Mouse (Mus musculus): ENCODE data around the gene Mroh2a. TPM values are rescaled to one million over a fixed set of nuclear protein-coding genes. Genes with fewer than 3 reads are reported as not detected.

The Mroh2a gene
- polyA plus RNA-seq, 1 experiment from 2014 or later, result 1.5 TPM

DNA sequence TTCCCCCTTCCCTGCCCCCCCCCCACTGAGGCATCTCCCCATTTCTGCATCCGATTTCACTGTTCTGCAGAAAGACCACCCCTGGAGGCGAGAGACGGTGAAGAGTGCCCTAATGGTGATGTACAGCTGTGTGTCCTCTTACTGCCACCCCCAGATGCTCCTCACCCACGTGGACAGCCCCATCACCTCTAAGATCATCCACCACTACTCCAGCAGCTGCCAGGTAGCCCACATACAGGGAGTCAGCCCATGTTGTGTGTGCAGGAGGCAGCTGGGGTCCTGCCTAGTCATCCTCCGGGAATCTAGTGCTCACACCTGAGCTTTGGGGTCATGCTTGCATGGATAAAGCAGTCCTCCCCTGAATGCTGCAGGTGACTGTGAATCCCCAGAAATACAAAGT is 17.1 kb downstream of the Mroh2a start:
- Histone ChIP-seq H3K36me3 (no peaks in the 10 kb centered on the region), H3K9me3 (peaks cover 96% of the 10 kb centered on the region), H3K27me3 (replicated peaks) (no peaks in the 10 kb centered on the region), H3K9ac (no peak overlapping the region), H3K4me1 (no peaks in the 10 kb centered on the region), H3K4me3 (no peak overlapping the region), H3K4me2 (replicated peaks) (no peak overlapping the region), H3K27ac (no peak overlapping the region)
- WGBS, result 66% methylated on average over 5 of the region's 5 CpGs
- ATAC-seq (ENCODE audit: low FRiP score, low read depth), result no peak

DNA sequence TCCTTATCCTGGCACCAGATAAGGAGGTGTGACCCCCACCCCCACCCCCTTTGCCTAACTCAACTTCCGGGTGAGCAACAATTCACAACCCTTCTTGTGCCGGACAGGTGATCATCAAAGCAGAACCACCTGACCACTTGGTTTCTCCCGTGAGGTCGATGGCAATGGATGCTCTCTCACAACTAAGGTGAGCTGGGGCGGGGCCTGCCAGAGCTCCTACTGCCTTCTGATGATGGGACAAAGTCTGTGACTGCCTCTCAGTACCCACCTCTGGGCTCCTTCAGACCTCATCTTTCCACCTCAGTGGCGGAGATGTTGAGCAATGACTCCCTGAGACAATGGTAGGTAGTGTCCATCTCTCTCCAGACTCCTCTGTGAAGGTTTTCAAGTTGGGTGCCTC is 19.1 kb downstream of the Mroh2a start:
- H3K4me3 ChIP-seq, result no peak overlapping the region
- no peaks in the 10 kb centered on the region for H3K36me3 ChIP-seq
- no peak for ATAC-seq (ENCODE audit: low FRiP score, low read depth)
- no peak overlapping the region for H3K27ac ChIP-seq
- no peaks in the 10 kb centered on the region for H3K27me3 ChIP-seq (replicated peaks)
- no peaks in the 10 kb centered on the region for H3K4me1 ChIP-seq
- no peak overlapping the region for H3K4me2 ChIP-seq (replicated peaks)
- H3K9ac ChIP-seq, result no peak overlapping the region
- WGBS, result 79% methylated on average over 6 of the region's 6 CpGs
- H3K9me3 ChIP-seq, result peaks cover 96% of the 10 kb centered on the region

DNA sequence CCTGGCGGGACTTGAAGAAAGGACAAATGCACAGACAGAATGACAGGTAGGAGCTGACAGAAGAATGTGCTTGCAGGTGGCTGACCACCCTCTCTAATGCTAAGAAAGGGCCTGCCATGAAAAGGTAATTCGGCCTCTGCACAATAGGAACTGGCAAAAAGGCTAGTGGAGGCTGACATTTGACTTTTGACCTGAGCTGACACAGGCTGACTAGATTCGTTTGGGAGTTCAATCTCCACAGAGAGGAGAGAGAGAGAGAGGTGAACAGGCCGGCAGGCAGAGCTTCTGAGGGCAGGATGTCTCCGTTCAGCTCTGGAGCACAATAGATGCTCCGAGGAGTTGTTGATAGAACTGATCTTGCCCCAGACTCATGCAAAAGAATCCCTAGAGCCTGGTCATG is 19.6 kb downstream of the Mroh2a start:
- no peak for ATAC-seq (ENCODE audit: low FRiP score, low read depth)
- H3K4me1 ChIP-seq, result no peaks in the 10 kb centered on the region
- no peak overlapping the region for H3K9ac ChIP-seq
- 48% methylated on average over 6 of the region's 6 CpGs for WGBS
- H3K4me3 ChIP-seq, result no peak overlapping the region
- H3K27me3 ChIP-seq (replicated peaks), result no peaks in the 10 kb centered on the region
- no peaks in the 10 kb centered on the region for H3K36me3 ChIP-seq
- H3K27ac ChIP-seq, result no peak overlapping the region
- peaks cover 96% of the 10 kb centered on the region for H3K9me3 ChIP-seq
- no peak overlapping the region for H3K4me2 ChIP-seq (replicated peaks)

GRCm38 (mm10) chr1:88247660-88248059 is 20.9 kb downstream of the Mroh2a start:
- H3K27ac ChIP-seq, result no peak overlapping the region
- H3K4me2 ChIP-seq (replicated peaks), result no peak overlapping the region
- no peaks in the 10 kb centered on the region for H3K36me3 ChIP-seq
- no peak overlapping the region for H3K9ac ChIP-seq
- H3K27me3 ChIP-seq (replicated peaks), result no peaks in the 10 kb centered on the region
- no peaks in the 10 kb centered on the region for H3K4me1 ChIP-seq
- no peak overlapping the region for H3K4me3 ChIP-seq
- 56% methylated on average over 2 of the region's 2 CpGs for WGBS
- peaks cover 95% of the 10 kb centered on the region for H3K9me3 ChIP-seq
- no peak for ATAC-seq (ENCODE audit: low FRiP score, low read depth)

GRCm38 (mm10) chr1:88248658-88249057 is 21.9 kb downstream of the Mroh2a start:
- H3K4me1 ChIP-seq, result no peaks in the 10 kb centered on the region
- peaks cover 97% of the 10 kb centered on the region for H3K9me3 ChIP-seq
- no peak overlapping the region for H3K4me3 ChIP-seq
- no peak overlapping the region for H3K4me2 ChIP-seq (replicated peaks)
- H3K9ac ChIP-seq, result no peak overlapping the region
- H3K27me3 ChIP-seq (replicated peaks), result no peaks in the 10 kb centered on the region
- no peak for ATAC-seq (ENCODE audit: low FRiP score, low read depth)
- no peaks in the 10 kb centered on the region for H3K36me3 ChIP-seq
- 69% methylated on average over 4 of the region's 4 CpGs for WGBS
- no peak overlapping the region for H3K27ac ChIP-seq

DNA sequence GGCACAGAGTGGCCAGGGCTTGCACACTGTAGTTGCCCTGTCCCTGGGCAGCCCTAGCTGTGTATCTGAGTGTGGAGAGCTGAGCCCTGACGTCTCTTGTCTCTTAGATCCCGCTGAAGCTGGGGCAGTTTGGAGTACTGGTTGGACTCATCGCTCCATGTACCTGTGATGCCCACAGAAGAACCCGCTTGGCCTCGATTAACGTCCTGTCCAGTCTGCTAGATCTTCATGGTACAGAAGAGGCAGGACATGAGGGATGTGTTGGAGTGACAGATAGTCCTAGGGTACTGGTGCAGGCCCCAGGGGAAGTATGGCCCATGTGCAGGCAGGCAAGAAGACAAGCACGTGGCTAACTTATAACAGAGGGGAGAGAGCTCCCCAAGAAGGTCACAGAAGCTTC is 22.8 kb downstream of the Mroh2a start:
- Histone ChIP-seq H3K27me3 (replicated peaks) (no peaks in the 10 kb centered on the region), H3K9ac (no peak overlapping the region), H3K9me3 (peaks cover 97% of the 10 kb centered on the region), H3K4me1 (no peaks in the 10 kb centered on the region), H3K4me2 (replicated peaks) (no peak overlapping the region), H3K36me3 (no peaks in the 10 kb centered on the region), H3K4me3 (no peak overlapping the region), H3K27ac (no peak overlapping the region)
- 81% methylated on average over 7 of the region's 7 CpGs for WGBS
- ATAC-seq (ENCODE audit: low FRiP score, low read depth), result no peak

- 83% methylated on average over 5 of the region's 5 CpGs for WGBS
- Histone ChIP-seq H3K4me1 (no peaks in the 10 kb centered on the region), H3K27ac (no peak overlapping the region), H3K36me3 (no peaks in the 10 kb centered on the region), H3K9ac (no peak overlapping the region), H3K27me3 (replicated peaks) (no peaks in the 10 kb centered on the region), H3K4me2 (replicated peaks) (no peak overlapping the region), H3K9me3 (peaks cover 97% of the 10 kb centered on the region), H3K4me3 (no peak overlapping the region)
- ATAC-seq (ENCODE audit: low FRiP score, low read depth), result no peak
Measured at GRCm38 (mm10) chr1:88250023-88250422, 23.2 kb downstream of the Mroh2a start.

DNA sequence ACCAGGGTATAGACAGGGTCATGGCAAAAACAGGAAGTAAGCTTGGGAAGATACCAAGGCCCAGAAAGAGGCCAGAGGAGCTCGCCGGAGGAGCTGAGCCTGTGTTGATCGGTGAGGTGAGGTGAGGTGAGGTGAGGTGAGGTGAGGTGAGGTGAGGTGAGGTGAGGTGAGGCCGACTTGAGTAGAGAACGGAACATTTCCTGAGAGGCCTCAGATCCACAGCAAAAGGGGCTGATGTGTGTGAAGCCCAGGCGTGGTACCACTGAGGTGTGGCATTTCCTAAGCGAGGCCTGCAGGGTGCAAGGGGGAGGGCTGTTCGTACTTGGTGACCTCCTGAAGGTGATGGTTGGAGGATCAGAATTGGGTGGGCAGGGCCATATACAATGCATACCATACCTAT is 26.3 kb downstream of the Mroh2a start:
- ATAC-seq (ENCODE audit: low FRiP score, low read depth), result no peak
- H3K9me3 ChIP-seq, result peaks cover 97% of the 10 kb centered on the region
- no peaks in the 10 kb centered on the region for H3K36me3 ChIP-seq
- H3K4me2 ChIP-seq (replicated peaks), result no peak overlapping the region
- no peak overlapping the region for H3K4me3 ChIP-seq
- H3K27ac ChIP-seq, result no peak overlapping the region
- H3K27me3 ChIP-seq (replicated peaks), result no peaks in the 10 kb centered on the region
- 78% methylated on average over 8 of the region's 8 CpGs for WGBS
- H3K4me1 ChIP-seq, result no peaks in the 10 kb centered on the region
- H3K9ac ChIP-seq, result no peak overlapping the region

- Histone ChIP-seq H3K9ac (no peak overlapping the region), H3K4me2 (replicated peaks) (no peak overlapping the region), H3K9me3 (peaks cover 97% of the 10 kb centered on the region), H3K4me1 (no peaks in the 10 kb centered on the region), H3K4me3 (no peak overlapping the region), H3K27me3 (replicated peaks) (no peaks in the 10 kb centered on the region), H3K27ac (no peak overlapping the region), H3K36me3 (no peaks in the 10 kb centered on the region)
- WGBS, result 75% methylated on average over 6 of the region's 6 CpGs
- ATAC-seq (ENCODE audit: low FRiP score, low read depth), result no peak
Measured at GRCm38 (mm10) chr1:88253540-88253939, 26.8 kb downstream of the Mroh2a start.

- H3K9me3 ChIP-seq, result peaks cover 91% of the 10 kb centered on the region
- no peak overlapping the region for H3K9ac ChIP-seq
- ATAC-seq (ENCODE audit: low FRiP score, low read depth), result no peak
- H3K4me3 ChIP-seq, result no peak overlapping the region
- H3K4me2 ChIP-seq (replicated peaks), result no peak overlapping the region
- no peak overlapping the region for H3K27ac ChIP-seq
- H3K27me3 ChIP-seq (replicated peaks), result no peaks in the 10 kb centered on the region
- WGBS, result 85% methylated on average over 12 of the region's 12 CpGs
- 0 out of 2 replicates have a peak, but pooled peaks cover 4% of the 10 kb centered on the region for H3K4me1 ChIP-seq
- peaks cover 8% of the 10 kb centered on the region; the same call in 1 of the 2 replicates for H3K36me3 ChIP-seq
Measured at GRCm38 (mm10) chr1:88254793-88255465, 28.1 kb downstream of the Mroh2a start.

- Histone ChIP-seq H3K4me2 (replicated peaks) (no peak overlapping the region), H3K4me1 (0 out of 2 replicates have a peak, but pooled peaks cover 4% of the 10 kb centered on the region), H3K4me3 (no peak overlapping the region), H3K27ac (no peak overlapping the region), H3K9ac (no peak overlapping the region), H3K36me3 (peaks cover 14% of the 10 kb centered on the region), H3K27me3 (replicated peaks) (no peaks in the 10 kb centered on the region), H3K9me3 (peaks cover 88% of the 10 kb centered on the region)
- WGBS, result 53% methylated on average over 2 of the region's 2 CpGs
- no peak for ATAC-seq (ENCODE audit: low FRiP score, low read depth)
Measured at GRCm38 (mm10) chr1:88255466-88255857, 28.7 kb downstream of the Mroh2a start.

DNA sequence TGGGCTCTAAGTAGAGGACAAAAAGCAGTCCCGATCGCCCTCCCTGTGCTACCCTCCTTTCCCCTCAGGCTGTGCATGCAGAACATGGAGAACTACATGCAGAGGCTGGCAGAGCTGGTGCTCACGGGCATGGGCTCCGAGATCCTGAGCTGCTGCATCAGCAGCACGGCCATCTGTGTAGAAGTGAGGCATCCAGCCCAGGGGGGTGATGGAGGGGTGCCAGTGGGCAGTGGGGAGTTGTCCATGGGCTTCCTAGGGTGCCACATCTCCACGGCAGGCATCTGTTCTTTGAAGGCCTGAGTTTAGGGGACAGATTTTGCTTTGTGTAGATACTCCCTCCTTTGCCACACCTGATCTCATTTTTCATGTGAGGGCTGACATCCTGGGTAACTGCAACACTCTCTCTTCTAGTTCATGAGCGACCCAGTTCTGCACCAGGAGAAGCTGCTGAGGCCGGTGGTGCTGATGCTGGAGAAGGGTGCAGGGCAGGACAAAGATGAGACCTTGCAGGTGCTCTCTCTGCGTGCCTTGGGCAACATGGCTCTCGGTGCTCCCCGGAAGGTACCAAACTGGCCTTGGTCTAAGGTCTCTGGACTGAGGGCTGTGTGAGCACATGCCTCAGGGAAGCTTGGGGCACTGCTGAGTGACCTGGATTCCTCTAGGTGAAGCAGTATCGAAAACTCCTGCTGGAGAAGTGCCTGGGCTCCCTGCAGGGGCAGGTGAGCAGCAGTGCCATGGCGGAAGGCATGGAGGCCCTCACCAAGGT is 29.4 kb downstream of the Mroh2a start:
- H3K4me1 ChIP-seq, result 0 out of 2 replicates have a peak, but pooled peaks cover 4% of the 10 kb centered on the region
- no peaks in the 10 kb centered on the region for H3K27me3 ChIP-seq (replicated peaks)
- H3K4me3 ChIP-seq, result no peak overlapping the region
- no peak overlapping the region for H3K9ac ChIP-seq
- H3K9me3 ChIP-seq, result peaks cover 81% of the 10 kb centered on the region
- WGBS, result 80% methylated on average over 13 of the region's 13 CpGs
- H3K4me2 ChIP-seq (replicated peaks), result no peak overlapping the region
- no peak overlapping the region for H3K27ac ChIP-seq
- H3K36me3 ChIP-seq, result peaks cover 20% of the 10 kb centered on the region
- no peak for ATAC-seq (ENCODE audit: low FRiP score, low read depth)

Data from neural tube, embryonic 12.5 days (tissue).